Mouse (Mus musculus) CH12.LX (cell line): ENCODE measurements around the gene Pvalb.
A peak's percentile ranks its signal among the peaks of the same experiment; 100 is the strongest.

Source experiments
- CHD2 ChIP-seq: IDR thresholded peaks from 2 replicates; pipeline ENCODE4 v1.6.1; 2011; ENCODE audit warnings: low read length, improper control_type of control experiment
- CTCF ChIP-seq, 2 experiments: IDR thresholded peaks in 1 of 2; conservative IDR thresholded peaks in 1 of 2; 2 replicates each; pipeline ENCODE4 v1.5.1; 2011 to 2012; ENCODE audit warnings: low read depth in 2 of 2, low read length in 2 of 2, improper control_type of control experiment in 1 of 2, inconsistent platforms in 1 of 2, mild to moderate bottlenecking in 1 of 2, moderate library complexity in 1 of 2
- EP300 ChIP-seq: IDR thresholded peaks from 2 replicates; pipeline ENCODE4 v1.6.1; 2011; ENCODE audit warnings: low read length, improper control_type of control experiment
- HCFC1 ChIP-seq: IDR thresholded peaks from 2 replicates; pipeline ENCODE4 v1.6.1; 2012; ENCODE audit warnings: low read depth, mild to moderate bottlenecking, inconsistent platforms, low read length, improper control_type of control experiment
- JUN ChIP-seq: IDR thresholded peaks from 2 replicates; pipeline ENCODE4 v1.6.1; 2011; ENCODE audit warnings: low read depth, mild to moderate bottlenecking, low read length, improper control_type of control experiment, moderate library complexity; ENCODE audit not compliant: insufficient read depth
- MAX ChIP-seq: IDR thresholded peaks from 2 replicates; pipeline ENCODE4 v1.6.1; 2011; ENCODE audit warnings: low read length, improper control_type of control experiment
- MAZ ChIP-seq: IDR thresholded peaks from 2 replicates; pipeline ENCODE4 v1.6.1; 2012; ENCODE audit warnings: low read depth, mild to moderate bottlenecking, inconsistent platforms, low read length, improper control_type of control experiment, moderate library complexity
- NELFE ChIP-seq: IDR thresholded peaks from 2 replicates; pipeline ENCODE4 v1.6.1; 2011; ENCODE audit warnings: low read depth, low read length, improper control_type of control experiment
- POLR2A ChIP-seq: IDR thresholded peaks from 2 replicates; pipeline ENCODE4 v1.6.1; 2011; ENCODE audit warnings: low read depth, mild to moderate bottlenecking, improper control_type of control experiment, low read length
- POLR2AphosphoS2 ChIP-seq: IDR thresholded peaks from 2 replicates; pipeline ENCODE4 v1.6.1; 2011; ENCODE audit warnings: low read depth, low read length, improper control_type of control experiment
- TBP ChIP-seq: conservative IDR thresholded peaks from 2 replicates; pipeline ENCODE4 v1.6.1; 2011; ENCODE audit warnings: low read depth, low read length, improper control_type of control experiment
- ZNF384 ChIP-seq: IDR thresholded peaks from 2 replicates; pipeline ENCODE4 v1.6.1; 2012; ENCODE audit warnings: low read depth, low read length, improper control_type of control experiment, inconsistent platforms

DNA sequence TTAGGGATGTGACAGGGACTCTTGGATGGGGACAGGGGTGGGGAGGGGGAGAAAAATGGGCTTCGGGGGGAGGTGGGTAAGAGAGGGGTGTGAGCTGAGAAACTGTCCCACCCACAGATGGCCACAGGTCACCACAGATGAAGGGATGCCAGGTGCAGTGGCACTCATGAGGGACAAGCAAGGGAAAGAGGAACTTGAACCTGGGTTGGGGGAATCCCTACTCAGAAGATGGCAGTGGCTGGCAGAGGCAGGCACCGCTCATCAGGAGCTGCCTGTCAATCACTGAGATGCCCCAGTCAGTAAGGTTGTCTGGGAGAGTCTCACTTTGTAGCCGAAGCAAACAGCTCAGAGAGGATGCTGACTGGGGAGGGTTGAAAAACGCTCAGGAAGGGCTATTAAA lies 40.9 kb downstream of the Pvalb start:
- no peak for TF ChIP-seq TBP
- TF ChIP-seq JUN = no peak
- TF ChIP-seq EP300 = peak; percentile 57
- TF ChIP-seq CHD2 = no peak
- TF ChIP-seq POLR2A = no peak
- no peak for TF ChIP-seq HCFC1
- no peak for TF ChIP-seq ZNF384
- no peak for TF ChIP-seq MAX
- TF ChIP-seq POLR2AphosphoS2 = no peak
- no peak for TF ChIP-seq MAZ
- TF ChIP-seq CTCF (conservative IDR thresholded peaks at IDR 0.05 in 1 of 2, IDR thresholded peaks at IDR 0.05 in 1 of 2; ENCODE audit: low read depth in 2 of 2, low read length in 2 of 2) = no peak
- TF ChIP-seq NELFE = no peak
